Mouse (Mus musculus) limb, embryonic 10.5 days (tissue): Measurements from ENCODE around the gene Tnfaip6. TPM values are rescaled to one million over a fixed set of nuclear protein-coding genes. Genes with fewer than 3 reads are reported as not detected.

Experiments used
- DNase-seq: peaks from one replicate; pipeline ENCODE4 v3.0.0-alpha.2; 2017; ENCODE audit warnings: low spot score
- H3K27ac ChIP-seq: fragments of 300-500 bp; sonication (generic); 2 replicates; pipeline ENCODE4 v1.5.1; 2016; ENCODE audit warnings: mild to moderate bottlenecking
- H3K27me3 ChIP-seq: fragments of 300-500 bp; sonication (generic); 2 replicates; pipeline ENCODE4 v1.6.1; 2016; ENCODE audit warnings: low read depth, mild to moderate bottlenecking; ENCODE audit not compliant: poor library complexity, severe bottlenecking
- H3K36me3 ChIP-seq: fragments of 300-500 bp; sonication (generic); 2 replicates; pipeline ENCODE4 v1.6.1; 2016; ENCODE audit warnings: mild to moderate bottlenecking, moderate library complexity
- H3K4me1 ChIP-seq: fragments of 300-500 bp; sonication (generic); 2 replicates; pipeline ENCODE4 v1.6.1; 2016
- H3K4me3 ChIP-seq: fragments of 300-500 bp; sonication (generic); 2 replicates; pipeline ENCODE4 v1.5.1; 2016; ENCODE audit warnings: mild to moderate bottlenecking, moderate library complexity
- H3K9me3 ChIP-seq: fragments of 300-500 bp; sonication (generic); replicated peaks from 2 replicates; pipeline ENCODE4 v1.6.1; 2016; ENCODE audit warnings: mild to moderate bottlenecking
- whole genome bisulfite sequencing: fragments of 180-500 bp; shearing (Covaris S2); methylation state at CpG from one replicate; pipeline ENCODE4 v1.1.7; 2016; 5-methylcytosine and 5-hydroxymethylcytosine counted together
- polyA plus RNA-seq: library from polyadenylated mRNA; unstranded; fragments of >200 nt; fragmentation: Nextera tagmentation; extraction: Ambion mirVana; gene quantifications from 2 replicates; pipeline ENCODE4 v1.2.1, GENCODE M21; 2016

Tnfaip6 gene
- polyA plus RNA-seq, 1 experiment from 2014 or later = 58.5 TPM

- Histone ChIP-seq H3K9me3 (no peaks in the 10 kb centered on the region), H3K4me1 (no peaks in the 10 kb centered on the region), H3K27ac (no peak overlapping the region), H3K36me3 (peaks cover 35% of the 10 kb centered on the region), H3K4me3 (no peak overlapping the region), H3K27me3 (no peaks in the 10 kb centered on the region)
- no peak for DNase-seq
These were observed 19.9 kb downstream of the Tnfaip6 start for GRCm38 (mm10) chr2:52057681-52058080.

- Histone ChIP-seq H3K4me3 (no peak overlapping the region), H3K36me3 (no peaks in the 10 kb centered on the region), H3K9me3 (no peaks in the 10 kb centered on the region), H3K4me1 (peaks cover 21% of the 10 kb centered on the region), H3K27me3 (no peaks in the 10 kb centered on the region), H3K27ac (no peak overlapping the region)
- no peak for DNase-seq
- WGBS = 88% methylated on average over 1 of the region's 1 CpGs
These were observed 30.8 kb downstream of the Tnfaip6 start for GRCm38 (mm10) chr2:52068641-52069040.

GRCm38 (mm10) chr2:52070816-52071215, 33.0 kb downstream of the Tnfaip6 start:
- Histone ChIP-seq H3K9me3 (no peaks in the 10 kb centered on the region), H3K4me1 (peaks cover 28% of the 10 kb centered on the region), H3K36me3 (peaks cover 17% of the 10 kb centered on the region), H3K27me3 (no peaks in the 10 kb centered on the region), H3K4me3 (no peak overlapping the region), H3K27ac (no peak overlapping the region)
- no peak for DNase-seq
- 90% methylated on average over 5 of the region's 5 CpGs for WGBS

- Histone ChIP-seq H3K27me3 (no peaks in the 10 kb centered on the region), H3K9me3 (no peaks in the 10 kb centered on the region), H3K27ac (peak overlapping the region; percentile 98), H3K36me3 (peaks cover 23% of the 10 kb centered on the region), H3K4me1 (peaks cover 28% of the 10 kb centered on the region), H3K4me3 (peak overlapping the region; percentile 99; the same call in 1 of the 2 replicates)
- DNase-seq = no peak
- WGBS = 42% methylated on average over 13 of the region's 13 CpGs
These were observed 33.6 kb downstream of the Tnfaip6 start for GRCm38 (mm10) chr2:52071241-52071991.

- DNase-seq = no peak
- Histone ChIP-seq H3K27me3 (no peaks in the 10 kb centered on the region), H3K27ac (peak overlapping the region; percentile 98), H3K4me1 (peaks cover 28% of the 10 kb centered on the region), H3K36me3 (peaks cover 30% of the 10 kb centered on the region), H3K4me3 (peak overlapping the region; percentile 99), H3K9me3 (no peaks in the 10 kb centered on the region)
- WGBS = 7% methylated on average over 10 of the region's 10 CpGs
These were observed 34.3 kb downstream of the Tnfaip6 start for GRCm38 (mm10) chr2:52072065-52072490.

GRCm38 (mm10) chr2:52072491-52073140, 34.8 kb downstream of the Tnfaip6 start, which contains the start of gene Rif1:
TSS of gene Rif1 (plus strand) at chr2:52072832.
- H3K27ac ChIP-seq = peak within 1 kb of the TSS; percentile 98
- H3K36me3 ChIP-seq = peaks cover 35% of the 10 kb centered on the region
- H3K27me3 ChIP-seq = no peaks in the 10 kb centered on the region
- under 1% methylated on average over 67 of the region's 72 CpGs for WGBS
- peak within 1 kb of the TSS; percentile 99 for H3K4me3 ChIP-seq
- no peaks in the 10 kb centered on the region for H3K9me3 ChIP-seq
- DNase-seq = peak; percentile 94
- H3K4me1 ChIP-seq = peaks cover 28% of the 10 kb centered on the region

- no peak for DNase-seq
- WGBS = 1% methylated on average over 56 of the region's 56 CpGs
- H3K4me3 ChIP-seq = peak overlapping the region; percentile 99
These were observed 35.5 kb downstream of the Tnfaip6 start for GRCm38 (mm10) chr2:52073141-52073904.

GRCm38 (mm10) chr2:52078666-52079065, 40.9 kb downstream of the Tnfaip6 start:
- Histone ChIP-seq H3K4me3 (no peak overlapping the region), H3K27me3 (no peaks in the 10 kb centered on the region), H3K4me1 (peaks cover 7% of the 10 kb centered on the region), H3K36me3 (peaks cover 96% of the 10 kb centered on the region), H3K27ac (no peak overlapping the region), H3K9me3 (no peaks in the 10 kb centered on the region)
- no peak for DNase-seq
- 95% methylated on average over 2 of the region's 2 CpGs for WGBS

More at GRCm38 (mm10) chr2:52073141-52073904, 35.5 kb downstream of the Tnfaip6 start:
- H3K36me3 ChIP-seq = peaks cover 42% of the 10 kb centered on the region
- H3K4me1 ChIP-seq = peaks cover 28% of the 10 kb centered on the region
- peak overlapping the region; percentile 98 for H3K27ac ChIP-seq
- no peaks in the 10 kb centered on the region for H3K9me3 ChIP-seq
- H3K27me3 ChIP-seq = no peaks in the 10 kb centered on the region

- Histone ChIP-seq H3K9me3 (no peaks in the 10 kb centered on the region), H3K36me3 (peaks cover 100% of the 10 kb centered on the region), H3K27me3 (no peaks in the 10 kb centered on the region), H3K4me1 (no peaks in the 10 kb centered on the region), H3K4me3 (no peak overlapping the region), H3K27ac (no peak overlapping the region)
- DNase-seq = no peak
- WGBS = 98% methylated on average over 3 of the region's 3 CpGs
These were observed 46.2 kb downstream of the Tnfaip6 start for GRCm38 (mm10) chr2:52084013-52084412.

GRCm38 (mm10) chr2:52084571-52084970, 46.8 kb downstream of the Tnfaip6 start:
- Histone ChIP-seq H3K4me3 (no peak overlapping the region), H3K27ac (no peak overlapping the region), H3K36me3 (peaks cover 100% of the 10 kb centered on the region), H3K4me1 (no peaks in the 10 kb centered on the region), H3K27me3 (no peaks in the 10 kb centered on the region), H3K9me3 (no peaks in the 10 kb centered on the region)
- no peak for DNase-seq
- WGBS = 93% methylated on average over 2 of the region's 2 CpGs
